Mouse (Mus musculus): ENCODE data around the gene Fcamr.

Gene Fcamr

DNA sequence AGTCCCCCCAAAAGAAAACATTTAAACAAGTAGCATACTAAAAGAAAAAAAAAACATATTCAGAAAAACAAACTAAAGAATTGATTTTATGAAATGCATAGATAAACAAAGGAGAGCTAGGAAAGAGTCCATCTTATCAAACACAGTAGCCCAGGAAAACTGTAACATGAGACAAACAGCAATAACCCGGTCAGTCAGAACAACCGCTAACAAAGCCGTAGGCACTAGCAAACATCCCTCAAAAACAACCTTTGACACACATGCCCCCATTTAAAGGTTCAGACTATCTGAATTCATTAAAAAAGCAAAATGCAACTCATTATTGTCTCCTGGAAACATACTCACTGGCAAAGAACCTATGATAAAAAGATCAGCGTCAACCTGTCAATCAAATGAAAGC lies 56.8 kb downstream of the Fcamr start:
- DNase-seq = no peak

DNA sequence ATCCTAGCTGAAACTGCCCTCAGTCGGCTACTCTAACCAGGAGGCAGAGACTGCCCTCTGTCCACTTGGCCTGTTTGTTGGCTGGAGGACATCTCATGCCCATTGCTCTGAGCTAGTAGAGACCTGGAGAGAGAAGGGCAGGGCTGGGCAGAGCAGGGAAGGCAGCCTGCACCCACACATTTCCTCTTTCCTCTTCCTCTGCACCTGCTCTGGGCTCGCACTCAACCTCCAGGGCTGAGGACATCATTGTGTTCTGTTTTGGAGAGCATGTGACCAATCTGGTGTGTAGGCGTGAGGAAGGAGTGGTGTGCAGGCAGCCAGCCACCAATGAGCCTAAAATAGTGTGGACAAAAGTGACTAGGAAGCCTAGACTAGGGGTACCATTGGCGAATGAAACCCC lies 63.5 kb downstream of the Fcamr start:
- no peak for DNase-seq
